Mouse (Mus musculus) CD4-positive, CD25-positive, alpha-beta regulatory T cell, adult 4 months (primary cell): ENCODE data around the gene Sos1. TPM values are rescaled to one million over a fixed set of nuclear protein-coding genes. Genes with fewer than 3 reads are reported as not detected.

Experiments
- ATAC-seq: one replicate; pipeline ENCODE4 v1.8.0; 2017
- polyA plus RNA-seq, 2 experiments: library from polyadenylated mRNA; unstranded; fragments of 100-300 nt; shearing (Covaris generic); gene quantifications; one replicate each; pipeline ENCODE4 v1.2.1; 2017

Sos1 gene
- polyA plus RNA-seq, 2 experiments from 2014 or later: 4.6 to 5.4 TPM

DNA sequence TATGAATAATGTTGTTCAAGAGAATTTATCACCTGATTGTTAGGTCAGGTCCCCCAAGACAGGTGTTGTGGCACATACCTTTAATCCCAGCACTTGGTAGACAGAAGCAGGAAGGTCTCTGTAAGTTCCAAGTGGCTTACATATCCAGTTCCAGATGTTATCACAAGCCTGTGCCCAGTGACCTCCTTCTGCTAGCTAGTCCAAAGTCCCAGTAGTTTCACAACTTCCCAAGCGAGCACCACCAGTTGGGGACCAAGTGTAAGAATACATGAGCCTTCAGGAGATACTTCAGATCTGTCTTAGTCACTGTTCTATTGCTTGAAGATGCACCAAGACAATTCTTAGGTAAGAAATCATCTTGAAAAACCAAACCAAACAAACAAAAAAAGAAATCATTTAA is 13.6 kb upstream of the Sos1 start:
- no peak for ATAC-seq

DNA sequence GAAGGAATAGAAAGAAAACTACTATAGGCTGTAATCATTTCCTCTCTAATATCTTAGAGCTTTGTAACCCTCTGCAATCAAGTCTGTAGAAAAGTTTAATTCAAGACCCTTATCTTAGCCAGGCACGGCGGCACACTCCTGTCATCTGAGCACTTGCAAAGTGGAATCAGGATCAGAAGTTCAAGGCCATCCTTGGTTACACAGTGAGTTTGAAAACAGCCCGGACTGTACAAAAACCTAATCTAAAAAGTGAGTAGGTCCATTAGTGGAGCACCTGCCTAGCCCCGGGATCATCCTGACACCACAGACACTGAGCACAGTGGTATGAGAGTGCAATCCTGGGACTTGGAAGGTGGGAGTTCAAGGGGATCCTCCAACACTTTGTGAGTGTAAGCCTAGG is 12.6 kb upstream of the Sos1 start:
- no peak for ATAC-seq

DNA sequence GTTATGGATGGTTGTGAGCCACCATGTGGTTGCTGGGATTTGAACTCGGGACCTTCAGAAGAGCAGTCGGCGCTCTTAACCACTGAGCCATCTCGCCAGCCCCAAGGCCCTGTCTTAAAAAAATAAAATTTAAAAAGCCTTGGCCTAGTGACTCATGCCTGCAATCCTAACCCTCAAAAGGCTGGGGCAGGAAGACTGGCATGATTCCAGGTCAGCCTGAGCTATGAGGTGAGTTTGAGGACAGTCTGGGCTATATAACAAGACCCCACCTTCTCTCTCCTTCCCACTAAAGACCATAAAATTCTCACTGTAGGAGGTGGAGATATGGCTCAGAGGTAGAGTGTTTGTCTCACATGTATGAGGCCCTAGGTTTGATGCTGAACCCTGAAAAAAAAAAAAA is 12.0 kb upstream of the Sos1 start:
- no peak for ATAC-seq

DNA sequence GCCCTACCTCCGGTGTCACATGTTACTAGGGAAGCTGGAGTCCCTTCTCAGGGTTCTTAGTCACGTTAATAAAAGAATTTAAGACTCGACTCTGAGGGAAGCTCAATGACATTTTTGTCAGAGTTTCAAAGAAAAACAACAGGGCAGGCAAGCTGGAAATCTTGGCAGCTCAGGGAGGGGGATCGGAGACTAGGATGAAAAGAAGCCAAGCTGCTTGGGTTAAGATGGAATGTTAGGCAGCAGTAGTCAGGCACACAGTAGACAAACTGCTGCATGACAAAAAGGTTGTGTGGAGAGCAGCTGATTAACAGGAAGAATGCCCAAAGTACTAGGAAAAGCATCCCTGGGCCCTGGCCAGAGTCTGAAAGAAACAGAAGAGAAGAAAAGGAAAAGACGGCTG is 9.9 kb upstream of the Sos1 start:
- no peak for ATAC-seq

DNA sequence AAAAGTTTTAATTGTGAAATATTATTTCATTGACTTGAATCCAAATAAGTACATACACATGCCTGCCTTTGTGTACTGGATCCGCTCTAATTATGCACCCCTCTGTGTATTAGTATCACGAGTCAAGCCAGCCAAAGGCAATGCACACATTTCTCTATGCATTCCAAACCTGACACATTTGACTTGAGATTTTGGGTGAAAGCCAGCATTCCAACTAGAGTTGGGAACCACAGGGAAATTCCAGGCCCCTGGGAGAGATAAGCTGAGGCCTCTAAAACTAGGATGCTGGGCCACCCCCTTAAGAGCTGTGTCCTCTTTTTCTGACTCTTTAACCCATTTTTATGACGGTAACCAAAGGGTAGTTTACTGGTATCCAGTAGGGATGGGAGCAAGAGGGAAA is 8.7 kb upstream of the Sos1 start:
- ATAC-seq: no peak

DNA sequence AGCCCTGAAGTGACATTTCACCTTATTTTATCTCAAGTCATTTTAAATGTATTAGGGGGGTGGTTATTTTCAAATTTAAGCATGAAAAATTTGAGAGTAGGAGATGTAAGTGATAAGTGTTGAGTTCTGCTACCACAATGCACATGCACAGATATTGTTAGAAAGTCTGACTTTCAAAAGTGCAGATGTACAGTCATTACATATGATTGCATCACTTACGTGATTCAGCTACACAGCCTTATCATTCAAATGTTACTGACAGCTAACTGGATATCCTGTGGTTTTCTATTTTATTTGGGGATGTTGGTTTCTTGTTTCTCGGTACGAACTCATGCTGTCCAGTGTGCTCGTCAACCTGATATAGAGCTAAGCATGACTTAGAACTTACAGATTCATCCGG is 4.9 kb upstream of the Sos1 start:
- no peak for ATAC-seq

DNA sequence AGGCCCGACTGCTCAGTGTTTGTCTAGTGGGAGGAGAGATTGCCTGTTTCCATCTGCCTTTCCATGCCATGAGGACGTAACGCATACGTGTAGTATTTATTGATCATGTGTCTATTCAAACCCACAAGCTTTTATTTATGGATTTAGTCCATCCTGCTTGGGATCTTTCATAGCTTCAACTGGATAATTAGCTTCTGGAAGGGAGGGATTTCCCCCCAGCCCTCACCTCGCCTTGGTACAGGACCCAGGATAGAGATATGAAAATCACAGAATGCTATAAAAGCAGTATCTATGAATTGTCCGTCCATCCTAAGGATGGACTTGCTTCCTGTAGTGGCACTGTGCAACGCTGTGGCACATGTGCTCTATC is 587 bp upstream of the Sos1 start:
- ATAC-seq: no peak

DNA sequence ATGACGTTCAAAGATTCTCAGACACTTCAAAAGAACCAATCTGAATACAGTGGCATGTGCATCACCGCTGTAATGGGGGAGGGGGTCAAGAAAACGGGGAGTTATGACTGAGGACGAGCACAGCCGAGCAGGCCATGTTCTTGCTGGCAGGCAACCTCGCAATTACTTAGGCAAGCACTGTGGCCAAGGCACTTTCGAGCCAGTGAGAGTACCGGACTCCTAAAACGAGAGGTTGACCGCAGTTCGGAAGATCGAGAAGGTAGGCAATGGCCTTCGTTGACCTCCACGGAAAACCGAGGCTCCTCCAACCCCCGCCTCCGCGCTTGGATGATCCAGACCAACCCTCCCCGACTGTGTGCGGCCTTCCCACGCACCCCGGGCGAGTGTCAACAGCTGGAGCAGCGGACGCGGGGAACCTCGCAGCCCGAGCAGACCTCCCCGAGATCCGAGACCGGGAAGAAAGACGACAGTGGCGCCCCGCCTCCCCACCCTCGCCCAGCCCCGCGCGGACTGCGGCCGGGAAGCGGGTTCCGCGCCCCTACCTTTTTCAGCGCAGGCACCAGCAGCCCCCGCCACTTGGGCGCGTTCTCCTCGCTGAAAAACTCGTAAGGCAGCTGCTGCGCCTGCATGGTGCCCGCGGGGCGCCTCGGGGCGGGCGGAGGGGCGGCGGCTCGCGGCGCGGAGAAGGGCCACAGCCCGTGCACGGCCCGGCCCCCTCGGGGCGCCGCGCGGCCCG is 790 bp downstream of the Sos1 start:
- peak; percentile 37 for ATAC-seq

DNA sequence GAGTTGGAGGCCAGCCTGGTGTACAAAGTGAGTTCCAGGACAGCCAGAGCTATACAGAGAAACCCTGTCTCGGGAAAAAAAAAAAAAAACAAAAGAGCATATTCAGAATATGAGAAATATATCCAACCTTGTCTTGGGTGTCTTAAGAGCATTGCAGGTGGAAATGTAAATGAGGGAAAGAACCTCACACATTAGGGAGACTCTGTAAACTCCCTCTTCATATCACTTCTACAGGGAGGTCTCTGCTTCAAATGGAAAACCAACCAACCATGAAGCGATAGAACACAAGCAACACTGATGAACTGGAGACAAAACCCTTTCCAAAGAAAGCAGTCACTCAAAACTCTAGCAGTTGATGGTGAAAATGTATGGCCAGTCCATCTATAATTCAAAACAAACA is 2.6 kb downstream of the Sos1 start:
- no peak for ATAC-seq

DNA sequence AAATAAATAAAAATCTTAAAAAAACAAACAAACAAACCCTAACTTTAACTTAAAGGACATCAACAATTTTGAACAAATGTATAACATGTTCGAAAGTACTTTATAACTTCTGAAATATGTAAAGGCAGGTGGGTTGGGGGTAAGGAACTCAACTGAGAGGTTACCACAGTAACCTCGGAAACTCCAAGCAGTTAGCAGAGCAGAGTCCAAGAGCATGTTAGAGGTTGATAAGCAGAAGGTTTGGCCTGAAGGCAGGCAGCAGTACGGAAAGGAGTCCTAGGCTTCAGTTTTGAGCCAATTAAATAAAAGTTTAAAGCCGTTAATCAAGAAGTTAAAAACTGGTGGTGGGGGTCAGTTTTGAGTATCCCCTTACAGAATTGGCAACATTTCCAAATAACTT is 3.8 kb downstream of the Sos1 start:
- ATAC-seq: no peak

DNA sequence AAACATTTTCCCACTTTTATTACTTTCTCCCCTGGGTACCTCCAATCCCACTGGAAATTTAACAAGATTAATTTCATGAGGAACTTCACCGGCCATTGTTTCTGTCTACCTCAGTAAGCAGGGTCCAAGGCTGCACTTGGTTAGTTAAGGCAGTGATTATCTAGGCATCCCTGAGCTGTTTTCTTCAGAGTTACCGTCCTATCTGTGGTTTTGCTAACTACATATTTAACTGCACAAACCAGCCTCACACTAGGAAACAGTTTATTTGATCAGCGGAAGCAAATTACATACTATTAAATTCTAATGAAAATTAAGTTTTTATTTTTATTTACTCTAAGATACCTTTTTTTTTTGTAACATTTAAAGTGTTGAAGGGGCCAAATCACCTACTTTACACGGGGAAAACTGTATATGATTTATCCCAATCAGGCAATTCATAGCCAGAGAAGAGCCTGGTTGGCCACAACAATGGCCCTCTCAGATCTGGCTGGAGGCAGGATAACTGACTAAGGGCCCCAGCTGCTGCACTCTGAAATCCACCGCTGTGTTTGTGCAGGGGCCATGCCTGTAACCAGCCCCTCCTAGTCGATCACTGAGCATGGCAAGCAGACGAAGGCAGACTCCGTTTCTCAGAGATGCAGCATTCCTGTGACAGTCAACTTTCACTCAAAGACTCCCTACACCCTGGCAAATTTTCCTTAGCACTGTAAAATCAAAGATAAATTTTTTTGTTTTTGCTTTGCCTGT is 9.0 kb downstream of the Sos1 start:
- no peak for ATAC-seq

DNA sequence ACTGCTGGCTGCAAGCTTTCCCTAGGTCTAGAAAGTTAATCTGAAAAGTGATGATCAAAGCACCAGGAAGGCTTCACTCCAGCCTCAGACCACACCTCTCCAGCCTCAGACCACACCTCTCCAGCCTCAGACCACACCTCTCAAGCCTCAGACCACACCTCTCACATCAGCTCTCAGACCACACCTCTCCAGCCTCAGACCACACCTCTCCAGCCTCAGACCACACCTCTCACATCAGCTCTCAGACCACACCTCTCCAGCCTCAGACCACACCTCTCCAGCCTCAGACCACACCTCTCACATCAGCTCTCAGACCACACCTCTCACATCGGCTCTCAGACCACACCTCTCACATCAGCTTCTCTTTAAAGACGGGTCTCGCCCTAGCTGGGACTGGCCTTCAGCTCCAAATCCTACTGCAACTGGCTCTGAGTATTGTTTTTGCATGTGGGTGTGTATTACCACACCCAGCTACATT is 11.8 kb downstream of the Sos1 start:
- peak; percentile 69 for ATAC-seq

DNA sequence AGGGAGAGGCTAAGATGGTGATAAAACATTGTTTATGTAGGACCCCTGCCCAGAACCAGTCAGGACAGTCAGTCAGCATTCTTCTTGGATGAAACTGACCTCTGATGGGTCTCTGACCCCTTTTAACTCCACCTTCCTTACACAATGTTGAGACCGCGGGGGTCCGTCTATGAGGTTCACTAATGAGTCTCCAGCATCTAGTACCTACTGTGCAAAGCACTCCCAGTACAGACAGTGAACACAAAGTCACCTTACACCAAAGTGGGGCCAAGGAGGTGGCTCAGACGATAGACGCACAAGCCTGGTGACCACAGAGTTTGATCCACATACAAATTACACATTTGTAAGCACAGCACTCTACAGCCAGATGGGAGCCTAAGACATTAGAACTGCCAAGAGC is 20.0 kb downstream of the Sos1 start:
- ATAC-seq: no peak

DNA sequence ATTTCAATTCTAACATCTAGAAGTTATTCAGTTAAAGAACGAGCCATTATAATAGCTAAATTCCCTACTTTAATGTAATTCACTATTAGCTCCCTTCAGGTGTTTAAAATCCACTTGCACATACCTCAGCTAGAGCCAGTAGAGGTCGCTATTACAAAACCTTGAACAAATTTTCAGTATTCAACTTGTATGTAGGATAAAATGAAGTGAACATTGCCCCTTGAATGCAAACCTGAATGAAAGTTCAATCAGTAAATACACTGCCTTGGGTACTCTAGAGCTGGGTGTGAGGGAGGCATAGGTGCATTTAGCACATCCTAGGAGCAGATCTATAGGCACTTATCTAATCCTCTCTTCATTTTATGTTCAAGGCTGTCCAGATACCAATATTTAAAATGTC is 24.6 kb downstream of the Sos1 start:
- ATAC-seq: peak; percentile 77

DNA sequence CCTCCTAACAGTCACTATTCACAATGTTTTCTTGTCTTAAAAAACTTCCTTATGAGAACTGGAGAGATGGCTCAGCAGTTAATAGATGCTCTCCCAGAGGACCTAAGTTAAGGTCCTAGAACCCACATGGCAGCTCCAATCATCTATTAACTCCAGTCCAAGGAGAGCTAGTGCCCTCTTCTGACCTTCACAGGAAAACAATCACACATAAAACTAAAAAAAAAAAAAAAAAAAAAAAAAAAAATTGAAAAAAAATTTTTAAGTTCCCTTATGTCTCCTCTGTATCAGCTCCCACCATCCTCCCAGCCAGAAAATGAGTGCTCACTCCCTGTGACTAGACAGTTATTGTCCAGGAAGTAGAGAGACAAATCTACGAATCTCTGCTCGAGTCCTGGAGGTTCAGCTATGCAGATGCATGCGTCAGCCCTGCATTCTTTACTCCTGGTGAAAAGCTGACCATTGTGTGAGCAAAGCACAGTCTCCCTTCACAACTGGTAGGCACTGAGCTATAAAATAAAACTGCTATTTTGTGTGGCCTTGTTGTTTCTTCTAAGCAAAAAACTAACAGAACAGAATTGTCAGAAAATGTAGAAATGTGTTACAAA is 29.7 kb downstream of the Sos1 start:
- no peak for ATAC-seq

DNA sequence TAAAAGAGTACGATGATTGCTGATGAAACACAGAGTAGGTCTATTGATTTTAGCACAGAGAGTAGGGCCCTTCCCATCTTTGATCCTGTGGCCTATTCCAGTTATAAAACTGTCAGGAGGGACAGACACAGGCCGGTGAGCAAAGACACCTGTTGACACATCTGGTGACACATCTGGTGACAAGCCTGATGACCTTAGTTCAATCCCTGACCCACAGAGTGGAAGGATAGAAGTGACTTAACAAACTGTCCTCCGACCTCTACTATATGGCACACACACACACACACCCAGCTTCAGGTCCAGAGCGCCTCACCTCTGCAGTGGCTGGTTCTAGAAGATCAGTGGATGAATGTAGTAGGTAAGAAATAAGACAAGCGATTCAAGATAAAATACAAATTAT is 33.8 kb downstream of the Sos1 start:
- ATAC-seq: no peak

DNA sequence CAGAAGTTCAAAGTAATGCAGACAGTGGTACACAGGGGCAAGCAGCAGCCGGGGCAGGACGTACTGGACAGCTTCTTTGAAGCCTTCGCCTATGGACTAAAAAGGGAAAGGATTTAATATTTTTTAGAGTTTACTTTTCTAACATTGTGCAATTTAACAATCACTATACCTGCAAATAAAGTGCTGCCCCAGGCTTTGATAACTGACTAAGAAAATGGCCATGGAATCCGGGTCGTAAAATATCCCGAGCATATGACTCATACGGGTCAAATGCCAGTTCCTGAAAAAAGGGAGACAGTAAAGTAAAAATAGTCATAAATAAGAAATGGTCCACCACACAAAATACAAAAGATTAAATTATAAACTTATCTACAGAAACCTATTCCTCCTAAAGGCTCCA is 34.8 kb downstream of the Sos1 start:
- ATAC-seq: no peak

DNA sequence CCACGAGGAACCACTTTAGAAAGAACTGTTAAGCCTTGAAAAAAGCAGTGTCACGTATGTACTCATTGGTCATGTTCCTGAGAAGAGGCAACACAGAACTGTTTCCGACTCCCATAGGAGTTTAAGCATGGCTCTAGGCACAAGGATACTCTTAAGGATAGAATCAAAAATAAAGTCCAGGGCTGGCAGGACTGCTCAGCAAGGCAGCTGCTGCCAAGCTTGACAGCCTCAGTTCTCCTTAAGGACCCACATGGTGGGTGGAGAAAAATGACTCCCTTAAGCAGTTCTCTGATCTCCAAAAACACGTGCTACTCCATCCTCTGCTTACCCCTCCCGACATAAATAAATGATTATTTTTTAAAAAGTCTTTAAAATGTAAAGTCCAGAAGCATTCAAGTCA is 44.6 kb downstream of the Sos1 start:
- no peak for ATAC-seq

DNA sequence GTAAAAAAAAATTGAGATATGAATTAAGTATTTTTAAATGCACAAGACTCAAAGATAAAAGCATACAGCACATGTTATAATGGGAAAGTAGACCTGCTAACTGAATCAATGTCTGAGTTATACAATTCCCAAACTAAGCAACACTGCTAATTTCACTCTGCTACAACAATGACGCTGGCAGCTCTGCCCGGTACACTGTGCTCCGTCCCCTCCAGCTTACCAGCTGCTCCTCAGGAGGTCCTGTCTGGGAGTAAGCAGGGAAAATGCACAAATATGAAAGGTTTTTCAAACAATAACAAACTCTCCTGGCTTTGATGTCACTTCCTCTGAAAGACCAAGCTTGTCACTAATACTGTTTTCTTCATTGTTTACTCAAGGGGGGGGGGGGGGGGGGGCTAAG is 45.8 kb downstream of the Sos1 start:
- no peak for ATAC-seq

DNA sequence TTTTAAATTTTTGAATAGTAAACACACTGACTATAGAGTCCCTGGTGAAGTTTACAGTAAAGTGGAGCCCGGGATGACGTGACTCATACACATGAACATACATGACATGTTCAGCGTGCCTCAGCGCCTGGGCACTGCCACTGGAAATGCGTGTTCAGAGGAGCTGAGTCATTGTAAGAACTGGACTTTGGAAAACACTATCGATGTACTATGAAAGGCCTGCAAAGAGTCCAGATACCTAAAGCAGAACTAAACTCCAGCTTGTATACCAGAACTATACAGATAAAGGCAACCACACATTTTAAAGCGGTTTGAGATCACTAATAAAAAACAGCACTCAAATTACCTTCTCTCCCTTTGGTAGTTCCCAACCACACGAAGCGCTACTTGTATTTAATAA is 48.3 kb downstream of the Sos1 start:
- no peak for ATAC-seq

DNA sequence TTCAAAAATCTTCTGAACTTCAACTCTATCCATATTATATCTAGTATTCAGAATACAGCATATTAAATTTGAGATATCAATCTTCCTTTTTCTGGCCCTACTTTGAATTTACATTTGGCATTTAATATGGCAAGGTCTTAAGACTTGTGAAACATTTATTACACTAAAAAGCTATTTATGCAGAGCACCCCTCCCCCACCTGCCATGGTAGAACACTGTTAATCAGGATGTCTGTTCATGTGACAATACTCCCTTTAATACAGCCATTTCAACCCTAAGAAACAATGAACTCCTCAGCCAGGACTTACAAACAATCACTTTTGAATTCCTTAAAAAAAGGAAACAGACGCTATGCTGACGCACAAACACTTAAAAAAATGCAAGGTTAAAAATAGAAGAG is 52.3 kb downstream of the Sos1 start:
- no peak for ATAC-seq

DNA sequence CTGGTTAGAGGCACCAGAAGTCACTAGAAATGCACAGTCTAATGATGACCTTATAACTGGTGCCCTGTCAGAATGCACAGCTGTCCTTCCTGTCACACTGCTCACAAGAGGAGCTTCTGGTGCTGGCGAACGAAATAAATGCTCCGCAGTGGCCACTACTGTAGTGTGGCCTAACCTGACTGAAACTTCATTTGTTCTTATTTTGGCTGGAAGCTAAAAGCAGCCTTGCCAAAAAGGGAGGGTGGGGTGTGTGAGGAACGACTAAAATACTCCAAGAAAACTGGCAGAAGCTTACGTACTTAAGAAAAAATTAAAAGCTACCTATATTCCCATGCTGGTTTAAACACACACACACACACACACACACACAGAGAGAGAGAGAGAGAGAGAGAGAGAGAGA is 53.4 kb downstream of the Sos1 start:
- no peak for ATAC-seq

DNA sequence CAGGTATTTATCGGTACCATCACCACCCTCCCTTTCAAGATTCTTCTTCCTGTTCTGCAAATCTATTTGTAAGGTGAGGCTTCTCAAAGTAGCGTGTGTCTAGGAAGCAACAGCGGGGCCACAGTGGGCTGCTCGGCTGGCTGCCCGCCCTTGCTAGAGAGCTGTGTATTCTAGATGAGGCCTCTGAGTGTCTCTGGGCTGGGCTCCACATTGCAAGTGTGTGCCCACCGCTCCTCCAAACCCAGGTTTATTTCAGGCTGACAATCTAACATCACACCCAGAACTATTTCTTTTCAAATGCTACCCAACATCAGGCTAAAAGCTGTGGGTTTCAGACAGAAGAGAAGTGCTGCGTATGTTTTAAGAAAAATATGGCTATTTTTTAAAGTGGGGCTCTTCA is 54.1 kb downstream of the Sos1 start:
- ATAC-seq: no peak

DNA sequence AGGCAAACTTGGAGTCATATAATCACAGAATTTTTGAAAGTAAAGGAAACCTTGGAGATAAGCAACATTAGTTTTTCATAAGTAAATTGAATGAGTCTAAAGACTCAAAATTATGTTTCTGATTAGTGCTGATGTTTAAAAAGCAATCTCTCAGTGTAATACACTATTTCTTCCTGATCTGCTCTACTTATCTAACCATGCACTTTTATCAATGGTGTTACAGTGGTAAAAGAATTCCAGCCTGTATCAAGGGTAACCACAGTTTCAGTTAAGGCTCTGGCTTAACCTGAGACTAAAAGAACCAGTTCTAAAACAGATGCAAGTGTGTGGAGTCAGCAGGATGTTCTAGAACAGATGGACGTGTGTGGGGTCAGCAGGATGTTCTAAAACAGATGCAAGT is 59.3 kb downstream of the Sos1 start:
- ATAC-seq: no peak
